Mouse (Mus musculus) kidney, embryonic 14.5 days (tissue): Measurements from ENCODE around the gene 1700016D06Rik. TPM values are rescaled to one million over a fixed set of nuclear protein-coding genes. Genes with fewer than 3 reads are reported as not detected.

Experiments used
- ATAC-seq: fragments of 200-750 bp; cut with Nextera tagmentation; 2 replicates; pipeline ENCODE4 v1.8.0; 2017; ENCODE audit warnings: moderate number of reproducible peaks, mild to moderate bottlenecking, moderate TSS enrichment, moderate library complexity; ENCODE audit not compliant: low FRiP score, low TSS enrichment
- H3K27ac ChIP-seq: fragments of 300-500 bp; sonication (generic); 2 replicates; pipeline ENCODE4 v1.5.1; 2014; ENCODE audit warnings: low read depth, mild to moderate bottlenecking, low read length, moderate library complexity, mixed read lengths
- H3K27me3 ChIP-seq: fragments of 300-500 bp; sonication (generic); 2 replicates; pipeline ENCODE4 v1.6.1; 2014; ENCODE audit warnings: mild to moderate bottlenecking, low read length; ENCODE audit not compliant: control insufficient read depth, insufficient read depth
- H3K36me3 ChIP-seq: fragments of 300-500 bp; sonication (generic); 2 replicates; pipeline ENCODE4 v1.6.1; 2014; ENCODE audit warnings: low read length, mixed read lengths; ENCODE audit not compliant: control insufficient read depth, insufficient read depth
- H3K4me1 ChIP-seq: fragments of 300-500 bp; sonication (generic); 2 replicates; pipeline ENCODE4 v1.6.1; 2014; ENCODE audit warnings: low read length, mixed read lengths; ENCODE audit not compliant: control insufficient read depth, insufficient read depth
- H3K4me2 ChIP-seq: fragments of 300-500 bp; sonication (generic); replicated peaks from 2 replicates; pipeline ENCODE4 v1.6.1; 2014; ENCODE audit warnings: low read depth, mild to moderate bottlenecking, low read length
- H3K4me3 ChIP-seq: fragments of 300-500 bp; sonication (generic); 2 replicates; pipeline ENCODE4 v1.5.1; 2014; ENCODE audit warnings: mild to moderate bottlenecking, low read length
- H3K9ac ChIP-seq: fragments of 300-500 bp; sonication (generic); 2 replicates; pipeline ENCODE4 v1.6.1; 2014; ENCODE audit warnings: low read depth, mild to moderate bottlenecking, low read length, moderate library complexity
- H3K9me3 ChIP-seq: fragments of 300-500 bp; sonication (generic); 2 replicates; pipeline ENCODE4 v1.6.1; 2016; ENCODE audit warnings: low read length; ENCODE audit not compliant: control insufficient read depth
- WGBS: fragments of 180-500 bp; shearing (Covaris S2); extraction: QIAGEN DNeasy Blood & Tissue Kit; methylation state at CpG from one replicate; pipeline ENCODE4 v1.1.7; 2014; 5-methylcytosine and 5-hydroxymethylcytosine counted together
- polyA plus RNA-seq: library from polyadenylated mRNA; unstranded; fragments of >200 nt; fragmentation: Nextera tagmentation; extraction: Ambion mirVana; gene quantifications from 2 replicates; pipeline ENCODE4 v1.2.1, GENCODE M21; 2014

1700016D06Rik gene
- not detected in 2 replicates for polyA plus RNA-seq

DNA sequence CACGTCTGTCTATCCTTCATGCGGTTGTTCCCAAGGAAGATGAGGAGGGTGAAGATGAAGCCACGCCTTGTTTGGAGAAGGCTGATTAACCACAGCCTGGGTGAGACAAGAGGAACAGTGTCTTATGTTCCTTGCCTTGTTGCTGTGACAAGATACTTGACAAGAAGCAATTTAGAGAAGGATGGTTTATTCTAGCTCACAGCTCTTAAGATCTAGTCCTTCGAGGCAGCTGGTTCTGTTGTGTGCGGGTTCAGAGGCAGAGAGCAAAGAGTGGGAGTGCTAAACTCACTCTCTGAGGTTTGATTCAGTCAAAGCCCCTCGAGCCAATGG, at the start of gene 1700016D06Rik:
Gene 1700016D06Rik, minus strand, starts transcription at position 31 of the 330 bp plus-strand sequence.
- peak within 1 kb of the TSS; percentile 16; the same call in 1 of the 2 replicates for H3K4me3 ChIP-seq
- H3K36me3 ChIP-seq, result no peaks in the 10 kb centered on the region
- ATAC-seq, result no peak
- H3K27me3 ChIP-seq, result no peaks in the 10 kb centered on the region
- H3K4me2 ChIP-seq, result peak within 1 kb of the TSS; percentile 35
- WGBS, result 69% methylated on average over 6 of the region's 6 CpGs
- H3K4me1 ChIP-seq, result 0 out of 2 replicates have a peak, but pooled peaks cover 6% of the 10 kb centered on the region
- H3K27ac ChIP-seq, result no peak within 1 kb of the TSS
- no peaks in the 10 kb centered on the region for H3K9me3 ChIP-seq
- H3K9ac ChIP-seq, result peak within 1 kb of the TSS; percentile 18; the same call in 1 of the 2 replicates

DNA sequence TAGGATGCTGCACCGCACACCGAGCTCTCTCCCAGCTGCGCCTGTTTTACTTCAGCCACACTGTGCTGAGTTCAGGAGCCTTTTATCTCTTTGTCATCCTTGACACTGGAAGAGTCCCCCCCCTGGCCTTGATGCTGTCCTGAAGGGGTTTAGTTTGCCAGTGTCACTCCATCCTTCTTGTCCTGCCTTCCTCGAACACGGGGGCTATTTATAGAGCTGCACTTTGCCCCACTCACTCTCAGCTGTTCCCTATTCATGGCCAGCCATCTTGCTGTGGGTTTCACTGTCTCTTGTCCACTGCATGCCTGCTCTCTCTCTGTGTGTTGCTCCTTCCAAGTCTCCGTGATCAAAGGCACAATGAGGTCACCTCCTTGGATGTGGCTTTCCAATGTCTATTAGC, 48.6 kb upstream of the 1700016D06Rik start:
- no peak overlapping the region for H3K4me2 ChIP-seq
- no peaks in the 10 kb centered on the region for H3K36me3 ChIP-seq
- H3K4me1 ChIP-seq, result no peaks in the 10 kb centered on the region
- H3K27me3 ChIP-seq, result no peaks in the 10 kb centered on the region; the same call in 1 of the 2 replicates
- H3K4me3 ChIP-seq, result no peak overlapping the region
- 71% methylated on average over 6 of the region's 6 CpGs for WGBS
- no peak overlapping the region for H3K9ac ChIP-seq
- no peak for ATAC-seq
- no peaks in the 10 kb centered on the region for H3K9me3 ChIP-seq
- H3K27ac ChIP-seq, result no peak overlapping the region

DNA sequence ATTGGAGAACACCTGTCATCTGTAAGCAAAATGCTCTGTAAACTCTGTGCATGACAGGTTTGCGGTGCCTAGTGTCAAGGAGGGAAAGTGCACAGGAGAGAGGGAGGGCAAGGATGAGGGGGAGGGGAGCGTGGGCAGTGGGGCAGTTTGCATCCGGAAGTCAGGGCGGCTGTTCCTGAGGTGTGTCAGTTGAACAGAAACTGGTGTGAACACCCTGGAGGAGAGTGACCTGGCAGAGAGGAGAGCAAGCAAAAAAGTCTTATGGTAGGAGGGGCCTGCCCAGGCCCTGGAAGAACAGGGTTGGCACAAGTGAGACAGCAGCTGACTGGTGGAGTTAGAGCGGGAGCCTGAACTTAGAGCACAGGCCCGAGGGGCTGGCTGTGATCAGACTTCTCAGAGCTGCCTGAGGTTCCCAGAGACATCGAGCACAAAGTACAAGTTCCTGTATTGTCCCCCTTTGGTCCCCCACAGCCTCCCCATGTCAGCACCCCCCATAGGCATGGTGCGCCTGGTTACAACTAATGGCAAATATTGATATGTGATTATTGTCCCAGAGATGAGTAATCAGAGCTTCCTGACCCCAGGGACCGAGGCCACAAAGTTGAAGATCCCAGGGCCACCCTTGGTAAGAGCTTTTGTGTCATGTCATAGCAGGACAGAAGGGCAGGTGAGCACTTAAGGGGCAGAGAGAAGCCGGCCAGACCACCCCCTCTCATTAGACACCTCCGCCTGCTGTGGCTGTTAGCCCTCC, 46.2 kb upstream of the 1700016D06Rik start:
- no peaks in the 10 kb centered on the region for H3K4me1 ChIP-seq
- H3K36me3 ChIP-seq, result no peaks in the 10 kb centered on the region
- no peak overlapping the region for H3K4me3 ChIP-seq
- H3K9me3 ChIP-seq, result no peaks in the 10 kb centered on the region
- no peak overlapping the region for H3K9ac ChIP-seq
- no peak for ATAC-seq
- H3K27ac ChIP-seq, result no peak overlapping the region
- no peaks in the 10 kb centered on the region; the same call in 1 of the 2 replicates for H3K27me3 ChIP-seq
- whole genome bisulfite sequencing, result 52% methylated on average over 11 of the region's 11 CpGs
- H3K4me2 ChIP-seq, result no peak overlapping the region

DNA sequence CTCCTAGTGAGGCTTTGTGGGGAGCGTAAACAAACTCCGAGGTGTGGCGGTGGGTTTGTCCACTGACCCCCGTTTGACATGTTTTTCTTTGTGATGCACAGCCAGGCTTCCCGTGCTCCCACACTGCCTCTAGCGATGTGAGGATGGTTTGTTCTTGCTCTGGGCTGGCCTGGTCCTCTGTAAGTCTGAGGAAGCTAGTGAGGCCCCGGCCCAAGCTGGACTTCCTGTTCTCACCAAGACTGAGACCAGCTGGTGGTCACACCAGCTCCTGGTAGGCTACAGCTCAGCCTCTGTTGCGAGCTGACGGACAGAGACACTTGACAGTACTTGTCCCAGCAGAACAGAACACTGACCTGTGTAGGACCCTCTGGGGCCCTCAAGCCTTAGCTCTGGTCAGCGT, 42.7 kb upstream of the 1700016D06Rik start:
- WGBS, result 42% methylated on average over 10 of the region's 10 CpGs
- Histone ChIP-seq H3K4me2 (no peak overlapping the region), H3K4me3 (no peak overlapping the region), H3K4me1 (no peaks in the 10 kb centered on the region), H3K27ac (no peak overlapping the region), H3K36me3 (no peaks in the 10 kb centered on the region), H3K9ac (no peak overlapping the region), H3K9me3 (no peaks in the 10 kb centered on the region), H3K27me3 (no peaks in the 10 kb centered on the region; the same call in 1 of the 2 replicates)
- ATAC-seq, result 0 out of 2 replicates have a peak, but pooled peaks have one; percentile 60

DNA sequence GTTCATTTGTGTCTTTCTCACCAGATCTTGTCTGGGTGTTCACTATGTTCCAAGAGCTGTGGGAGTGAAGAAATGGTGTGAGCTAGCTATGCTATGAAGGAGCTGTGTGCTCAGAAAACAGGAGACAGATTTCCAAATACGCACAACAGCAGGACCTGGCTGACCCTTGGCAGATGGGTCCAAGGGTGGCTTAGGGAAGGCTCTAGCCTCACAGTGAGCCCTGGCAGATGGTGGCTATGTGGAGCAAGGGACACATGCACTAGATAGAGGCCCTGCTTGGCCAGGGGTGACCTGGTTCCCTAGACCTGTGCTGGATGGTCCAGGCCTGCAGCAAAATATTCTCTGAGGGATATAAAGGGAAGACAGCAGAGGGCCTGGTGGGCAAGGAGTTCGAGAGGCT, 40.0 kb upstream of the 1700016D06Rik start:
- ATAC-seq, result no peak
- Histone ChIP-seq H3K4me3 (no peak overlapping the region), H3K36me3 (no peaks in the 10 kb centered on the region), H3K4me2 (no peak overlapping the region), H3K9me3 (no peaks in the 10 kb centered on the region), H3K27ac (no peak overlapping the region), H3K9ac (no peak overlapping the region), H3K27me3 (no peaks in the 10 kb centered on the region; the same call in 1 of the 2 replicates), H3K4me1 (no peaks in the 10 kb centered on the region)
- 91% methylated on average over 2 of the region's 2 CpGs for WGBS

DNA sequence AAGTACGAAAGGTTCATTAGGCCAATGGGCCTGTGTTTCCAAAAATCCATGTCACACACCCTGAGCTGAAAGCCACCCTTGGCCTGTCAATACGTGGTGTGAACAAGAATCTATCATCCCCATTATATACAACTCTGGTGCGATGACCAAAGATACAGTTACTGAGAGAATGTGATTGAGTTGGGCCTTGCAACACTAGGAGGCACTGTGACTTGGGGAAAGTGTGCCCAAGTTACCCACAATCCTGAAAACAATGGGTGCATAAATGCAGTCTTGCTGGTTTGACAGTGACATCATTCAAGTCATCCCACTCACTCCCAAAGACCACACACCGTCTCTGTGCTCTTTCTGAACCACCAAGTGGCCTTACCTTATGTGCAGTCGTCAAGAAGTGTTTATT, 38.2 kb upstream of the 1700016D06Rik start:
- ATAC-seq, result no peak
- Histone ChIP-seq H3K4me3 (no peak overlapping the region), H3K27ac (no peak overlapping the region), H3K4me1 (no peaks in the 10 kb centered on the region), H3K9me3 (no peaks in the 10 kb centered on the region), H3K36me3 (no peaks in the 10 kb centered on the region), H3K4me2 (no peak overlapping the region), H3K27me3 (no peaks in the 10 kb centered on the region), H3K9ac (no peak overlapping the region)
- WGBS, result 88% methylated on average over 5 of the region's 5 CpGs

DNA sequence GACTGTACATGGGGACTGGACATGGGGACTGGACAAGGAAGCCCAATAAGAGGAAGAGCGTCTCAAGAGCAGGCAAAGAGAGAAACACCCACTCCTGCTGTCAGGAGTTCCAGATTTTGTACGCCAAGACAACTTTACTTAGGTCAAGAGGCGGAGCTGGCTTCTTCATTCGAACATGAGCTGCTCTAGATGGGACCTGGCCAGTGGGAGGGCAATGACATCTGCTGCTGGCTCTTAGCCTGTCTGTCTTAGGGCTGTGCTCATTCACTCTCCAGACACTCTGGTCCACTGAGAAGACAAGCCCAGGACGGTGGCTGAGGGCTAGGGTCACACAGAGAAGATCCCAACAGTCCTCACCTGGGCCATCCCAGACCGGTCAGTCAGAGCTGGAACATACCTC, 36.2 kb upstream of the 1700016D06Rik start:
- WGBS, result 81% methylated on average over 6 of the region's 6 CpGs
- Histone ChIP-seq H3K27ac (no peak overlapping the region), H3K4me1 (no peaks in the 10 kb centered on the region), H3K9ac (no peak overlapping the region), H3K4me3 (no peak overlapping the region), H3K27me3 (no peaks in the 10 kb centered on the region), H3K4me2 (no peak overlapping the region), H3K9me3 (no peaks in the 10 kb centered on the region), H3K36me3 (no peaks in the 10 kb centered on the region)
- 0 out of 2 replicates have a peak, but pooled peaks have one; percentile 39 for ATAC-seq

DNA sequence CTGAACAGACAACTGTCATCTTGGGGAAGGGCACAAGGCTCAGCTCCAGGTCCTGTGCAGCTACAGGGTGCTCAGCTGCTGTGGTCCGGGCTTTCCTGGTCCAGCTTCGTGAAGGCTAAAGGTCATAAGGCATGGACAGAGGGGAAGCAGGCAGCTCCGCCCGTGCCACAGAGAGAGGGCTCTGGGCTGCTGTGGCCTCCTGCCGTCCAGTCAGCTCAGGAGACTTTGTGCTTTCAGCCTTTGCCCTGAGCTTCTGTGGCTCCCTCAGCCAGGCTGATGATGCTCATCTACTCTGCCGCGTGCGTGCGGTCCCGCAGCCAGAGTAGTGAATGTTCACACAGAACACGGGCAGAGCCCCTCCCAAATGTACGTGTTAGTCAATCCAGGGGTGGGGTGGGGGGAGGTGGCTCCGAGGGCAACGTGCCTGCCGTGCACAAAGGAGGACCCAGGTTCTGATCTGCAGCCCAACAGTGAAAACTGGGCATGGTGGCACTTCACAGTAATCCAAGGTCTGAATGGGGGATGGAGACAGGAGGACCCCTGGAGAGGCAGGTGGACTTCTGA, 34.9 kb upstream of the 1700016D06Rik start:
- Histone ChIP-seq H3K4me3 (no peak overlapping the region), H3K9ac (no peak overlapping the region), H3K27ac (no peak overlapping the region), H3K36me3 (no peaks in the 10 kb centered on the region), H3K4me1 (no peaks in the 10 kb centered on the region), H3K27me3 (no peaks in the 10 kb centered on the region), H3K9me3 (no peaks in the 10 kb centered on the region), H3K4me2 (no peak overlapping the region)
- ATAC-seq, result no peak
- 85% methylated on average over 13 of the region's 15 CpGs for WGBS

DNA sequence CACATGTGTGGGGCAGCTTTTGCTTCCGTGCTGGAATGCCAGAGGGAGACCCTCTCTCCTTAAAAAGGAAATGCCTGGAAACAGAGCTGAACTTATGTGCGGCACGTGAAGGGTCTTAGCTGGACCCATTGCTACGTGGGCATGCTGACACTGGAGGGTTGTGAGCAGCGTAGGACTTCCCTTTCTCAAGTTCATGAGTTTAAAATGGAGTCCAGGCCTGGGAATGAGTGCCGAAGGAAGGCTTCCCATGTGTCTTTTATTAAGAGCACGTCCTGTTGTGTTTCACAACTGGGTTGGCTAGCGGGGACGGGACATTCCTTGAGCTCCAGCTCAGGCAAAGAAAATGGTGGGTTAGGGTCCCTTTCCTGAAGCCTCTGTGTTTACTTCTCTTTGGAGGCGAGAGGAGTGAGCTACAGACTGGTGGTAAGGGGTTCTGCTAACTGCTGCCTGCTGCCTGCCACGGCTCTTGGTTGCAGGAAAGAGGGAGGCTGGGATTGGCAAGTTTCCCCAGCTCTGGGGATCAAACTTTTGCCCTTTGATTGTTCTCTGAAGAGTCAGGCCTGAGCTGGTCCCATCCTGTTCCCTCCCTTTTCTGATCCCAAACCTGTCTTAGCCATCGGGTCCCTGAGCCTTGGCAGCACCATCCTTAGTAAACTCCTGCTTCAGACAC, 29.5 kb upstream of the 1700016D06Rik start:
- no peak overlapping the region for H3K9ac ChIP-seq
- no peak overlapping the region for H3K4me3 ChIP-seq
- WGBS, result 75% methylated on average over 12 of the region's 12 CpGs
- no peak overlapping the region for H3K27ac ChIP-seq
- H3K36me3 ChIP-seq, result no peaks in the 10 kb centered on the region
- no peaks in the 10 kb centered on the region for H3K4me1 ChIP-seq
- no peak overlapping the region for H3K4me2 ChIP-seq
- no peaks in the 10 kb centered on the region for H3K9me3 ChIP-seq
- peaks cover 36% of the 10 kb centered on the region for H3K27me3 ChIP-seq
- no peak for ATAC-seq
